Mouse (Mus musculus) forebrain, embryonic 14.5 days (tissue): ENCODE results near the gene Crocc. TPM values are rescaled to one million over a fixed set of nuclear protein-coding genes. Genes with fewer than 3 reads are reported as not detected.

ENCODE experiments used
- ATAC-seq: fragments of 200-750 bp; cut with Nextera tagmentation; 2 replicates; pipeline ENCODE4 v1.8.0; 2017; ENCODE audit warnings: mild to moderate bottlenecking, moderate library complexity
- DNase-seq: peaks from one replicate; pipeline ENCODE4 v3.0.0-alpha.2; 2015; ENCODE audit warnings: low spot score
- H3K27ac ChIP-seq: fragments of 300-500 bp; sonication (generic); 2 replicates; pipeline ENCODE4 v1.5.1; 2014; ENCODE audit warnings: low read depth, mild to moderate bottlenecking, control low read depth, low read length, moderate library complexity
- H3K27me3 ChIP-seq: fragments of 300-500 bp; sonication (generic); replicated peaks from 2 replicates; pipeline ENCODE4 v1.6.1; 2014; ENCODE audit warnings: low read length, control low read depth, mixed read lengths; ENCODE audit not compliant: control insufficient read depth, insufficient read depth
- H3K36me3 ChIP-seq: fragments of 300-500 bp; sonication (generic); 2 replicates; pipeline ENCODE4 v1.6.1; 2014; ENCODE audit warnings: low read length, control low read depth; ENCODE audit not compliant: control insufficient read depth, insufficient read depth
- H3K4me1 ChIP-seq: fragments of 300-500 bp; sonication (generic); 2 replicates; pipeline ENCODE4 v1.6.1; 2014; ENCODE audit warnings: antibody characterized with exemption, low read length, control low read depth; ENCODE audit not compliant: control insufficient read depth, insufficient read depth
- H3K4me2 ChIP-seq: fragments of 300-500 bp; sonication (generic); 2 replicates; pipeline ENCODE4 v1.6.1; 2014; ENCODE audit warnings: mild to moderate bottlenecking, control low read depth, low read length
- H3K4me3 ChIP-seq: fragments of 300-500 bp; sonication (generic); 2 replicates; pipeline ENCODE4 v1.5.1; 2014; ENCODE audit warnings: low read depth, low read length, control low read depth
- H3K9ac ChIP-seq: fragments of 300-500 bp; sonication (generic); 2 replicates; pipeline ENCODE4 v1.6.1; 2014; ENCODE audit warnings: mild to moderate bottlenecking, low read length, control low read depth, moderate library complexity
- H3K9me3 ChIP-seq: fragments of 300-500 bp; sonication (generic); replicated peaks from 2 replicates; pipeline ENCODE4 v1.6.1; 2016; ENCODE audit warnings: low read length, control low read depth, mixed read lengths; ENCODE audit not compliant: control insufficient read depth
- WGBS: fragments of 180-500 bp; shearing (Covaris S2); extraction: QIAGEN DNeasy Blood & Tissue Kit; methylation state at CpG from one replicate; pipeline ENCODE4 v1.1.7; 2014; 5-methylcytosine and 5-hydroxymethylcytosine counted together
- polyA plus RNA-seq: library from polyadenylated mRNA; unstranded; fragments of >200 nt; fragmentation: Nextera tagmentation; extraction: Ambion mirVana; gene quantifications from 2 replicates; pipeline ENCODE4 v1.2.1, GENCODE M21; 2014

Gene Crocc
- polyA plus RNA-seq, 1 experiment from 2014 or later, result 7.8 TPM

DNA sequence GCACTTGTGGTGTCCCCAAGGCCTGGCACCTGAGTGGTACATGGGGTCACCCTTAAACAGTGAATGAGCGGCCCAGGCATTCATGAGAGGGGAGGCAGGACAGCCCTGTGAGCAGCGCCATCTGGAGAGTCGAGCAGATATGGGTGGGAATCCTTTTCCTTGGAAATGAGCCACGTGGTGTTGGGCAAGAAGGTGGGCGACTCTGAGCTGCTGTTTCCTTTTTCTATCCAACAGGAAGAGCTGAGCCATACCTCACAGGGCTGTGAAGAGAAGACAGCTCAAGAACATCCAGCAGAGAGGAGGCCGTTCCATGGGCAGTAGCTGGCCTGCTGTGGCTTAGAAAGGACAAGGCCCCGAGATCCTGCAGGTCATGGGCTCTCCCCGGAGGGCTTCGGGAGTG is 28.4 kb upstream of the Crocc start:
- Histone ChIP-seq H3K4me2 (no peak overlapping the region), H3K27me3 (no peaks in the 10 kb centered on the region), H3K9ac (no peak overlapping the region), H3K4me1 (no peaks in the 10 kb centered on the region), H3K27ac (no peak overlapping the region), H3K4me3 (no peak overlapping the region), H3K36me3 (no peaks in the 10 kb centered on the region), H3K9me3 (no peaks in the 10 kb centered on the region)
- 80% methylated on average over 9 of the region's 9 CpGs for WGBS
- ATAC-seq (no peak), DNase-seq (no peak)

DNA sequence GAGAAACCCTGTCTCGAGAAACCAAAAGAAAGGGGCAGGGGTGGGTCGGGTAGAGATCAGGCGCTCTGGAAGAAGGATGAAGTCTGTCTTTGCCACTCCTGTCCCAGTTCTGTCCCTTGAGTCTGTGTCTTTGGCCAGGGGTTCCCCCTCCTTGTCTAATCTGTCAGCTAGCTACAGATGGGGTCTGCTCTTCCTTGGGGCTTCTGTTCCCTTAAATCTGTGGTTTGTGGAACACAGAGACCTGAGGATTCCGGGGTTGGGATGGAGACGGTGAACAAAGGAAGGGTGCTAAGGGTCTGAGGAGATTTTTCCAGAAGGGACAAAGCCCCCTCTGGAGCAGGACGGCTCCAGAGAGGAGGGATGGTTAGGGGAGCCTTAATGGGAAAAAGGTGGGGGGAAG is 27.7 kb upstream of the Crocc start, which contains the start of gene Spata21:
TSS of gene Spata21 (plus strand) at position 301 of the 400 bp plus-strand sequence.
- whole genome bisulfite sequencing, result 76% methylated on average over 6 of the region's 6 CpGs
- H3K27me3 ChIP-seq, result no peaks in the 10 kb centered on the region
- no peak within 1 kb of the TSS for H3K4me3 ChIP-seq
- no peak within 1 kb of the TSS for H3K4me2 ChIP-seq
- H3K27ac ChIP-seq, result no peak within 1 kb of the TSS
- H3K36me3 ChIP-seq, result no peaks in the 10 kb centered on the region
- no peaks in the 10 kb centered on the region for H3K9me3 ChIP-seq
- no peak for ATAC-seq
- H3K9ac ChIP-seq, result no peak within 1 kb of the TSS
- DNase-seq, result no peak
- no peaks in the 10 kb centered on the region for H3K4me1 ChIP-seq

DNA sequence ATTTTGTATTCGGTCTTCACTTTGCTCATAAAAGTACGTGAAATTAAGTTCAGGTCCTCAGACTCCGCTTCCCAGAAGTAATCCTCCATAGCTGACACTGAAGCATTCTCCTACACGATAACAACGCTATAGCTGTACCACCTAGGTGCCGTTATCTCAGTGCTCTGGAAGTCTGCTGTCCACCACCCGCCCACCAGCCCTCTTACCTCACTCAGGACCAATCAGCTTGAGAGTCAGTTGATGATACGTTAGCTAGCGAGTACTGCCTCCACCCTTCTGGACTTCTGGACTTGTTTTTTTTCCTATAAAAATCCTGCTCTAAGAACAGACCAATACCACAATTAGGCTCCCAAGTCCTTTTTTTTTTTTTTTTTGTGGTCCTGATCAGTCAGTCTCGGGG is 26.5 kb upstream of the Crocc start:
- DNase-seq (no peak), ATAC-seq (no peak)
- Histone ChIP-seq H3K4me2 (no peak overlapping the region), H3K9ac (no peak overlapping the region), H3K27ac (no peak overlapping the region), H3K9me3 (no peaks in the 10 kb centered on the region), H3K27me3 (no peaks in the 10 kb centered on the region), H3K4me1 (no peaks in the 10 kb centered on the region), H3K36me3 (no peaks in the 10 kb centered on the region), H3K4me3 (no peak overlapping the region)
- WGBS, result 78% methylated on average over 10 of the region's 10 CpGs

DNA sequence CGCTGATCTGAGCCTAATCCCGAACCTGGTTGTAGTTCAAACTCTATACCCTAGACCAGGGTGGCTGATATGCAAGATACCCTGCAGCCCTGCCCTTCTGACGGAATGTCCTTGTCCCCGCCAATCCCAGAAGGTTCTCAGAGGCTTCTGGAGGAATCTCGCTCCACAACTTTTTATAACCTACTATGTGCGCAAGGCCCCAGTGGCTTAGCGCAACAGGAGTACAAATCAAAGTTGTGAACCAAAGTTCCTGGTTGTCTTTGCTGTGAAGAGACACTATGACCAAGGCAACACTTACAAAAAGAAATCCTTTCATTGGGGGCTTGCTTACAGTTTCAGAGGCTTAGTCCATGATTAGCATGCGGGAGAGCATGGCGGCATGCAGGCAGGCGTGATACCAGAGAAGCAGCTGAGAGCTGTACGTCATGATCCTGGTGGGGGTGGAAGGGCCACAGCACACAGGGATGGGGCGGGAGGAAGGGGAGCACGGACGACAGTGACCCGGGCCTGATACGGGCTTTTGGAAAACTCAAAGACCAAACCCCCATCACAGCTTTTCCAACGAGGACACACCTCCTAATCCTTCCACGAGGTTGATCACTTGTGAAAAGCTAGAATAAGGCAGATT is 18.3 kb upstream of the Crocc start:
- H3K27me3 ChIP-seq, result no peaks in the 10 kb centered on the region
- no peaks in the 10 kb centered on the region for H3K9me3 ChIP-seq
- DNase-seq (no peak), ATAC-seq (peak; percentile 44)
- peaks cover 8% of the 10 kb centered on the region for H3K4me1 ChIP-seq
- H3K27ac ChIP-seq, result no peak overlapping the region
- no peak overlapping the region for H3K4me3 ChIP-seq
- peaks cover 7% of the 10 kb centered on the region for H3K36me3 ChIP-seq
- no peak overlapping the region for H3K9ac ChIP-seq
- 73% methylated on average over 18 of the region's 18 CpGs for WGBS
- no peak overlapping the region for H3K4me2 ChIP-seq

DNA sequence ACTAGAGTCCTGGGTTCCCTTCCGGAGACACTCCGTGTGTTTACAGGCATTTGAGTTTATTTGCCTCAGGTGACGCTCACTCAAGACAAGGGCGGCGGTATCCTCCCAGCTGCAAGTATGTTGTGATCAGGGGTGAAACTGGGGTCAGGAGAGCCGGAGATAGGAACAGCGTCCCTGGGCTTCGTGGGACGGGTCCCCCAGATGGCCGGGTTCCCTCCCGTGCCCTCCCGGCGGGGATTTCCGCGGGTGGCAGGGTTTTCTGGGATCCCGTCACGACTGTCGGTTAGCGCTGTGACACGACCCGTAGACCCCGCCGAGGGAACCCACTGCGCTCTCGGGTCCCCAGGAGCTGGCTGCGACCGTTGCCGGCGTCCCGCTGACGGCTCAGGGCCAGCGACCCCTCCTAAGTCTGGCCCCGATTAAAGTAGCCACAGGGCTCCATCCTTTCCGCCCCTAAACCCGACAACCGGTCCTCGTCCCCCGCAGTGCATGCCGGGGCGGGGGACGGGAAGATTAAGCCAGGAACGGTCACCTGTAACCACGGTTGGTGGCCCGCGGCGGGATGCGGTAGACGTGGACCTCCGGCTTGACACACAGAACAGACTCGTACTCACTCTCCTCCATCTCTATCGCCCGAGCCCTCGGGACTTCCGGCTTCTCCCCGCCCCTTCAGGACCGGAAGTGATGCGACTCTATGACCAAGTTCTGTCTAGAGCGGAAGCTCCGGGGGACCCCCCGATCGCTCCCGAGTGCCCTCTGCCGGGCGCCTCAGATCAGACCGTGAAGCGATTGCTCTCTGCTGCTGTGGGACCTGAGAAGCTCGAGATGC is 17.5 kb upstream of the Crocc start, which contains the start of gene Necap2:
TSS of gene Necap2 (minus strand) at position 677 of the 829 bp plus-strand sequence.
- peak; percentile 95 for ATAC-seq
- 1% methylated on average over 64 of the region's 67 CpGs for WGBS
- H3K9ac ChIP-seq, result peak within 1 kb of the TSS; percentile 95
- H3K9me3 ChIP-seq, result no peaks in the 10 kb centered on the region
- H3K27me3 ChIP-seq, result no peaks in the 10 kb centered on the region
- peak; percentile 98 for DNase-seq
- peak within 1 kb of the TSS; percentile 95 for H3K4me3 ChIP-seq
- H3K27ac ChIP-seq, result peak within 1 kb of the TSS; percentile 66; the same call in 1 of the 2 replicates
- peak within 1 kb of the TSS; percentile 99 for H3K4me2 ChIP-seq
- peaks cover 8% of the 10 kb centered on the region for H3K4me1 ChIP-seq
- peaks cover 14% of the 10 kb centered on the region for H3K36me3 ChIP-seq

DNA sequence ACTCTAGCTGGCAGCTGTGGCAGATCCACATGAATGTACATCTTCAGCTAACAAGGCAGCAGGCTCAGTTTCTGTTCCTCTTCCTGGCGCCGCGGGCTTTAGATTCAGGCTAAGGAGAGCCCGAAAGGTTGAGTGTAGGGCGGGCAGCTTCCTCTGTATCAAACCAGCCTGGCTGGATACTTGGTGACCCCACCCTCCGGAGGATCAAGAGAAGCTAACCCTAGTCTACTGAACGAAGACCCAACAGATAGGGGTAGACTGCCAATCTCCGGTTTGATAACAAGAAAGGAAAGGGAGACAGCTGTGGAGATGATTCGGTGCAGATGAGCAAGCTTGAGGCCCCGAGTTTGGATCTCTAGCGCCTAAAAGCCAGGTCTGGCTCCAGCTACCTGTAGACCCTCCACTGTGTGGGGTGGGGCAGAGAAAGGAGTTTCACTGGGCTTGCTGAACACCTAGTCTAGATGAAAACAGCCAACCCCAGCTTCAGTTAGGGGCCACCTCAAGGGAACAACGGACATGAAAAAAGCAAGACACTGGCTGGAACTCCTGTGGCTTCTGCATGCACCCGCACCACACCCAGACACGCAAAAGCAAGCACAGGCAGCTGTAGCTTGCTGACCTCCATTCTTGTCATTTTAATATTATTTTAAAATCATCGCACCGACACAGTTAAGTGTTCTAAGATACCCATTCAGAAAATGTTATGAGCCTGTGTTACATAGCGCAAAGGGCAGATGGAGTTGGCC is 16.6 kb upstream of the Crocc start:
- no peaks in the 10 kb centered on the region for H3K9me3 ChIP-seq
- peak overlapping the region; percentile 95 for H3K9ac ChIP-seq
- peak overlapping the region; percentile 99 for H3K4me2 ChIP-seq
- DNase-seq (no peak), ATAC-seq (no peak)
- peaks cover 8% of the 10 kb centered on the region for H3K4me1 ChIP-seq
- peaks cover 23% of the 10 kb centered on the region for H3K36me3 ChIP-seq
- no peak overlapping the region for H3K27ac ChIP-seq
- 88% methylated on average over 17 of the region's 17 CpGs for WGBS
- no peaks in the 10 kb centered on the region for H3K27me3 ChIP-seq
- peak overlapping the region; percentile 95 for H3K4me3 ChIP-seq

DNA sequence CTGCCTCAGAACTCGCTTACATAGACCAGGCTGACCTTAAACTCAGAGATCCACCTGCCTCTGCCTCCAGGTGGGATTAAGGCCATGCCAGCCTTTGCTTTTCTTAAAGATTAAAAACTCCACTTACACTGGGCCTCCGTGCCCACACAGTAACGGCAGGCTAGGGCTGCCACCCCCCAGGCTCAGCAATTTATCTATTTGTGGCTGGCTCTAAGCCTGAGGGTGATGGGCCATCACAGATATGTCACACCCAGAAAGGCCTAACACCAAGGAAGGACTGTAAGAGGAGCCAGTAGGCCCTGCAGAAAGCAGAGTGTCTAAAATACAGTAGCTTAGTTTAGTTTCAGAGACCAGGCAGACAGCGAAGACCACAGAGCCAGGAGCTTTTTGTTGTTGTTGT is 13.8 kb upstream of the Crocc start:
- Histone ChIP-seq H3K4me1 (peaks cover 8% of the 10 kb centered on the region), H3K27ac (no peak overlapping the region), H3K4me3 (no peak overlapping the region), H3K27me3 (no peaks in the 10 kb centered on the region), H3K4me2 (no peak overlapping the region), H3K9me3 (no peaks in the 10 kb centered on the region), H3K36me3 (peaks cover 51% of the 10 kb centered on the region), H3K9ac (no peak overlapping the region)
- 93% methylated on average over 4 of the region's 4 CpGs for whole genome bisulfite sequencing
- no peak for ATAC-seq
- DNase-seq, result no peak

DNA sequence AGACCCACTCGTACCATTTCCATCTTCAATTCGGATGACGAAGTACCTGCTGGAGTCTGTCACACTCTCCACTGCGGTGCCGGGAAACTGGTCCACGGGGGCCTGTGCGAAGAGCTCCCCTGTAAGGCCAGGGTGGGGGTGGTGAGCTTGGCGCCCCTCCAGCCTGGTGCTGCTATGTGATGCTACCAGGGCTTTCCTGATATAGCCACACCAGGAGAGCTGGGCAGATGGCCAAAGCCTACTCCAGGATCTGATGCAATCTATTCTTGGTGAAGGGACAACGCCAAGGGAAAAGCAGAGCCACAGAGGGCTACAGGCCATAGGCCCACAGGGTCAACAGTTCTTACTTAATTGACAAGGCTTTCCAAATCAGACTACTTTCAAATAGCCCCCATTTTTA is 13.3 kb upstream of the Crocc start:
- ATAC-seq, result no peak
- Histone ChIP-seq H3K4me3 (no peak overlapping the region), H3K27me3 (no peaks in the 10 kb centered on the region), H3K36me3 (peaks cover 56% of the 10 kb centered on the region), H3K4me1 (peaks cover 8% of the 10 kb centered on the region), H3K9ac (no peak overlapping the region), H3K9me3 (no peaks in the 10 kb centered on the region), H3K27ac (no peak overlapping the region), H3K4me2 (no peak overlapping the region)
- 88% methylated on average over 9 of the region's 9 CpGs for WGBS
- no peak for DNase-seq
